Comparison of ENCODE assay signal across 16 mouse cellular contexts in the genomic region with DNA sequence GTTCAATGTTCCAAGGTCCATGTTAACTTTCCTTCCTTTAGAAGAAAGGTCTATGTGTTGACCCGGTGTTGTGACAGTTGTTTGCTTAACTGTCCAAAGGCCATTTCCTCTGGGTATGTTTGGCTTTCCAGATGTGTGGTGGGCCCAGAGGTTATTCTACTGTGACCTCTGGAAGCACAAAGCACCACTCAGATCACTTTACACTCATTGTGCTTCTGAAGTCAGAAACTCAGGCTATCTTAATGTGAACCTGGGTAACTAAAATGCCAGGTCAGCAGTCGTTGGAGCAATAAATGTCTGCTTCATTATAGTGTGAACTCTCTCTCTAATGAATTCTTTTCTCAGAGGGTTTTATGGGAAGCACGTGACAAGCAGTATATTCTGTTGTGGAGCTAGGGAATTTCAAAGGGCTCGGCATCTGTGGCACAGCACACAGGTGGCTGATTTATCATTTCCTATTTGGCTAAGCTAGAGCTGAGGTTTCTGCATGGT.
A peak's percentile ranks its signal among the peaks of the same experiment; 100 is the strongest.
DNase-seq lines count a peak whose midpoint lies in the region; ATAC-seq and TF ChIP-seq lines count a peak whose summit lies in the region.
"Had no signal": no experiment of that assay in that cellular context is flagged by ENCODE, and none has a peak within 500 bp of the region (broad histone marks: within the 10 kb centered on the region; RNA-seq: fewer than 3 reads in every experiment).

No protein-coding gene starts in this region.

- peak overlapping the region; percentile 91 for H3K27ac ChIP-seq in limb, embryonic 11.5 days (replicated peaks; ENCODE audit: low read depth, low read length)
- H3K27ac ChIP-seq in neural tube, embryonic 11.5 days (ENCODE audit: low read depth, low read length) = no peak overlapping the region
- H3K27ac ChIP-seq in thymus, adult 2 months (ENCODE audit: control insufficient read depth, insufficient read depth, low read length) = no peak overlapping the region
- H3K27ac ChIP-seq: midbrain, embryonic 13.5 days had no signal

- WGBS in limb, embryonic 11.5 days = 3% methylated on average over 4 of the region's 4 CpGs
- 8% methylated on average over 4 of the region's 4 CpGs for WGBS in neural tube, embryonic 11.5 days
- WGBS in thymus, adult 2 months = 76% methylated on average over 4 of the region's 4 CpGs

- peaks cover 12% of the 10 kb centered on the region for H3K4me1 ChIP-seq in limb, embryonic 11.5 days (ENCODE audit: control insufficient read depth, insufficient read depth, low read length)
- peaks cover 7% of the 10 kb centered on the region; the same call in 1 of the 2 replicates for H3K4me1 ChIP-seq in neural tube, embryonic 11.5 days (ENCODE audit: control insufficient read depth, insufficient read depth, low read length)
- no peaks in the 10 kb centered on the region for H3K4me1 ChIP-seq in thymus, adult 2 months (replicated peaks; ENCODE audit: control insufficient read depth, insufficient read depth, low read length)
- H3K4me1 ChIP-seq: midbrain, embryonic 13.5 days had no signal

- intact Hi-C loops in heart, postnatal 36 days (cut with DNase I) = no loop called here

- H3K4me2 ChIP-seq in limb, embryonic 11.5 days (ENCODE audit: low read depth, severe bottlenecking) = no peak overlapping the region
- no peak overlapping the region for H3K4me2 ChIP-seq in neural tube, embryonic 11.5 days (ENCODE audit: low read depth)
- H3K4me2 ChIP-seq: lung, embryonic 14.5 days; midbrain, embryonic 13.5 days had no signal

- H3K27me3 ChIP-seq in limb, embryonic 11.5 days (ENCODE audit: control insufficient read depth, insufficient read depth, low read length) = no peaks in the 10 kb centered on the region
- H3K27me3 ChIP-seq in neural tube, embryonic 11.5 days (ENCODE audit: control insufficient read depth, insufficient read depth, low read length) = no peaks in the 10 kb centered on the region
- H3K27me3 ChIP-seq in thymus, adult 2 months (ENCODE audit: control insufficient read depth, insufficient read depth, low read length) = no peaks in the 10 kb centered on the region
- H3K27me3 ChIP-seq: midbrain, embryonic 13.5 days had no signal

- no peak for TF ChIP-seq CTCF in thymus, adult 2 months (IDR thresholded peaks at IDR 0.05; ENCODE audit: borderline replicate concordance, control insufficient read depth, extremely low read depth, insufficient read depth, low read length, poor library complexity)

- DNase-seq in kidney, adult 9 months = peak; percentile 20
- no peak for DNase-seq in kidney, postnatal 36 days
- DNase-seq in embryo, embryonic 11 days = peak; percentile 72
- DNase-seq in limb, embryonic 11.5 days (ENCODE audit: low spot score) = peak; percentile 70
- no peak for DNase-seq in neural tube, embryonic 11.5 days (ENCODE audit: low spot score)
- DNase-seq in heart, postnatal 36 days = no peak
- no peak for DNase-seq in thymus, adult 2 months
- DNase-seq: cerebellum, adult 8-10 months; gastrocnemius, postnatal 36 days; heart, postnatal 14 days; layer of hippocampus, adult 9-11 months; lung, embryonic 14.5 days; thymus, postnatal 4 days had no signal

- no peaks in the 10 kb centered on the region for H3K36me3 ChIP-seq in limb, embryonic 11.5 days (ENCODE audit: control insufficient read depth, insufficient read depth, low read length)
- H3K36me3 ChIP-seq in neural tube, embryonic 11.5 days (ENCODE audit: control insufficient read depth, insufficient read depth, low read length) = no peaks in the 10 kb centered on the region
- no peaks in the 10 kb centered on the region for H3K36me3 ChIP-seq in thymus, adult 2 months (ENCODE audit: control insufficient read depth, insufficient read depth, low read length)
- H3K36me3 ChIP-seq: midbrain, embryonic 13.5 days had no signal

- TF ChIP-seq POLR2A in thymus, adult 2 months (IDR thresholded peaks at IDR 0.05; ENCODE audit: control insufficient read depth, extremely low read depth, insufficient read depth, low read length, poor library complexity) = no peak

- no peak overlapping the region for H3K9ac ChIP-seq in limb, embryonic 11.5 days (ENCODE audit: low read length)
- H3K9ac ChIP-seq in neural tube, embryonic 11.5 days (ENCODE audit: low read length) = no peak overlapping the region
- H3K9ac ChIP-seq: lung, embryonic 14.5 days; midbrain, embryonic 13.5 days had no signal

- H3K4me3 ChIP-seq in limb, embryonic 11.5 days (ENCODE audit: low read depth, low read length) = no peak overlapping the region
- no peak overlapping the region for H3K4me3 ChIP-seq in neural tube, embryonic 11.5 days (ENCODE audit: low read depth, low read length)
- no peak overlapping the region for H3K4me3 ChIP-seq in thymus, adult 2 months (ENCODE audit: control insufficient read depth, insufficient read depth, low read length)
- H3K4me3 ChIP-seq: erythroblast, embryonic 14.5 days; midbrain, embryonic 13.5 days had no signal

- H3K9me3 ChIP-seq in limb, embryonic 11.5 days (ENCODE audit: control insufficient read depth, low read length) = no peaks in the 10 kb centered on the region
- no peaks in the 10 kb centered on the region for H3K9me3 ChIP-seq in neural tube, embryonic 11.5 days (ENCODE audit: control insufficient read depth, low read length)
- H3K9me3 ChIP-seq: midbrain, embryonic 13.5 days had no signal

- peak; percentile 94 for ATAC-seq in limb, embryonic 11.5 days (ENCODE audit: insufficient number of reproducible peaks, low FRiP score, low TSS enrichment, low read depth)
- ATAC-seq in neural tube, embryonic 11.5 days (ENCODE audit: insufficient read depth, low FRiP score, low TSS enrichment) = peak; percentile 85
- no peak for ATAC-seq in inflammation-experienced regulatory T-cells, adult 6 months
- ATAC-seq: midbrain, embryonic 13.5 days had no signal

Comparison
In these comparisons a context has a peak if more than half of its experiments do, and no peak if none do; other contexts are left out.
1. DNase-seq: peak in kidney, adult 9 months (single experiment), embryo, embryonic 11 days (single experiment) and limb, embryonic 11.5 days (single experiment); none in kidney, postnatal 36 days (0 of 2), neural tube, embryonic 11.5 days (single experiment), heart, postnatal 36 days (0 of 2) and thymus, adult 2 months (single experiment).